Mouse (Mus musculus): Measurements from ENCODE around the gene Fam234a. TPM values are rescaled to one million over a fixed set of nuclear protein-coding genes. Genes with fewer than 3 reads are reported as not detected.
"Not testable (repeated sequence)": the region's sequence is repeated elsewhere in the genome, so short reads cannot be mapped to it uniquely, and the experiment has no call there.

Gene Fam234a
- total RNA-seq, 1 experiment, result 22.1 TPM

DNA sequence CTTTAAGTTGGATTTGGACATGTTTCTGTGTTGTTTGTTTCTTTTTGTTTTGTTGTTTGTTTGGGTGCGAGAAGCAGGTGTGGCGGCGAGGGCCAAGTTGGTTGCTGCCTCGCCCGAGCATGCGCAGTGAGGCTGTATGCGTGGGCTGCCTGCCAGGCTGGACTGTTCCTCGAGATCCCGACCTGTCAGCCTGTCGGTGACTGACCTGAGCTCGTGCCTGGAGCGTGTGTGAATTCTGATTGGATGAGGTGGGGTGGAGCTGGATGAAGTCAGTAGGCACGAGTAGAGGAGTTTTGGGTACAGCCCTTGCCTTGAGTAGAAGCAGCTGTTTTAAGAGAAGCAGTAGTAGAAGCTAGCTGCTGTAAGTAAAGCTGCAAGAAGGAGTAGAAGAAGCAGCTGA lies 31.9 kb upstream of the Fam234a start:
- H3K4me1 ChIP-seq (ENCODE audit: control insufficient read depth in 2 of 2, insufficient read depth in 2 of 2, low read length in 2 of 2, poor library complexity in 1 of 2), result peaks cover 0 to 2% of the 10 kb centered on the region in 2 experiments; a peak in 1 of 4 replicates
- TF ChIP-seq ZC3H11A (IDR thresholded peaks at IDR 0.05; ENCODE audit: borderline replicate concordance, low read depth, low read length) (no peak), HCFC1 (IDR thresholded peaks at IDR 0.05; ENCODE audit: borderline replicate concordance, insufficient read depth, low read length) (no peak), CHD2 (IDR thresholded peaks at IDR 0.05; ENCODE audit: low read depth, low read length) (no peak), ZNF384 (IDR thresholded peaks at IDR 0.05; ENCODE audit: low read depth, low read length) (no peak), MAFK (IDR thresholded peaks at IDR 0.05; ENCODE audit: insufficient read depth, low read depth, low read length) (no peak)
- H3K27ac ChIP-seq (ENCODE audit: insufficient read depth, low read depth, low read length, poor library complexity, severe bottlenecking), result no peak overlapping the region
- no peak overlapping the region for H3K4me3 ChIP-seq (ENCODE audit: insufficient read depth in 1 of 2, low read depth in 1 of 2, low read length in 2 of 2, poor library complexity in 1 of 2, severe bottlenecking in 1 of 2)
- H3K9ac ChIP-seq (ENCODE audit: insufficient read depth, low read depth, low read length, poor library complexity, severe bottlenecking), result no peak overlapping the region
- H3K9me3 ChIP-seq (ENCODE audit: control insufficient read depth, insufficient read depth, low read depth, low read length), result no peaks in the 10 kb centered on the region
- DNase-seq (ENCODE audit: low read depth, low spot score), result no peak
- in situ Hi-C loops (cut with MboI; ENCODE audit: low sequenced_read_pairs in 2 of 2, unreplicated experiment in 2 of 2), result no loop called here
- H3K36me3 ChIP-seq (ENCODE audit: control insufficient read depth, insufficient read depth, low read length, poor library complexity, severe bottlenecking), result peaks cover 34% of the 10 kb centered on the region

GRCm38 (mm10) chr17:26272586-26272985 lies 28.5 kb upstream of the Fam234a start:
- TF ChIP-seq CHD2 (IDR thresholded peaks at IDR 0.05; ENCODE audit: low read depth, low read length), result no peak
- TF ChIP-seq ZC3H11A (IDR thresholded peaks at IDR 0.05; ENCODE audit: borderline replicate concordance, low read depth, low read length), result no peak
- TF ChIP-seq MAFK (IDR thresholded peaks at IDR 0.05; ENCODE audit: insufficient read depth, low read depth, low read length), result no peak
- TF ChIP-seq ZNF384 (IDR thresholded peaks at IDR 0.05; ENCODE audit: low read depth, low read length), result no peak
- no peak for TF ChIP-seq HCFC1 (IDR thresholded peaks at IDR 0.05; ENCODE audit: borderline replicate concordance, insufficient read depth, low read length)
- no peak for DNase-seq (ENCODE audit: low read depth, low spot score)
- Histone ChIP-seq H3K4me3 (ENCODE audit: insufficient read depth in 1 of 2, low read depth in 1 of 2, low read length in 2 of 2, poor library complexity in 1 of 2, severe bottlenecking in 1 of 2) (no peak overlapping the region), H3K9ac (ENCODE audit: insufficient read depth, low read depth, low read length, poor library complexity, severe bottlenecking) (no peak overlapping the region), H3K9me3 (ENCODE audit: control insufficient read depth, insufficient read depth, low read depth, low read length) (no peaks in the 10 kb centered on the region), H3K4me1 (ENCODE audit: control insufficient read depth in 2 of 2, insufficient read depth in 2 of 2, low read length in 2 of 2, poor library complexity in 1 of 2) (peaks cover 0 to 3% of the 10 kb centered on the region in 2 experiments; a peak in 1 of 4 replicates), H3K36me3 (ENCODE audit: control insufficient read depth, insufficient read depth, low read length, poor library complexity, severe bottlenecking) (peaks cover 23% of the 10 kb centered on the region), H3K27ac (ENCODE audit: insufficient read depth, low read depth, low read length, poor library complexity, severe bottlenecking) (no peak overlapping the region)
- in situ Hi-C loops (cut with MboI; ENCODE audit: low sequenced_read_pairs in 2 of 2, unreplicated experiment in 2 of 2), result no loop called here

DNA sequence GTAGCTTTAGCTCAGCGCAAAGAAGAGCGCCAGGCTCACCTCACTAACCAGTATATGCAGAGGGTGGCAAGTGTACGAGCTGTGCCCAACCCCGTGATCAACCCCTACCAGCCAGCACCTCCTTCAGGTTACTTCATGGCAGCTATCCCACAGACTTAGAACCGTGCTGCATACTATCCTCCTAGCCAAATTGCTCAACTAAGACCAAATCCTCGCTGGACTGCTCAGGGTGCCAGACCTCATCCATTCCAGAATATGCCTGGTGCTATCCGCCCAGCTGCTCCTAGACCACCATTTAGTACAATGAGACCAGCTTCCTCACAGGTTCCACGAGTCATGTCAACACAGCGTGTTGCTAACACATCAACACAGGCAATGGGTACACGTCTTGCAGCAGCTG lies 25.5 kb upstream of the Fam234a start:
- peaks cover 30% of the 10 kb centered on the region for H3K36me3 ChIP-seq (ENCODE audit: control insufficient read depth, insufficient read depth, low read length, poor library complexity, severe bottlenecking)
- H3K9ac ChIP-seq (ENCODE audit: insufficient read depth, low read depth, low read length, poor library complexity, severe bottlenecking); H3K4me3 ChIP-seq (ENCODE audit: insufficient read depth in 1 of 2, low read depth in 1 of 2, low read length in 2 of 2, poor library complexity in 1 of 2, severe bottlenecking in 1 of 2); in situ Hi-C loops (cut with MboI; ENCODE audit: low sequenced_read_pairs in 2 of 2, unreplicated experiment in 2 of 2); H3K27ac ChIP-seq (ENCODE audit: insufficient read depth, low read depth, low read length, poor library complexity, severe bottlenecking); DNase-seq (ENCODE audit: low read depth, low spot score); H3K9me3 ChIP-seq (ENCODE audit: control insufficient read depth, insufficient read depth, low read depth, low read length); H3K4me1 ChIP-seq (ENCODE audit: control insufficient read depth in 2 of 2, insufficient read depth in 2 of 2, low read length in 2 of 2, poor library complexity in 1 of 2): not testable (repeated sequence)

- no peak overlapping the region for H3K27ac ChIP-seq (ENCODE audit: insufficient read depth, low read depth, low read length, poor library complexity, severe bottlenecking)
- H3K9me3 ChIP-seq (ENCODE audit: control insufficient read depth, insufficient read depth, low read depth, low read length), result no peaks in the 10 kb centered on the region
- peaks cover 32% of the 10 kb centered on the region for H3K36me3 ChIP-seq (ENCODE audit: control insufficient read depth, insufficient read depth, low read length, poor library complexity, severe bottlenecking)
- no peak overlapping the region for H3K9ac ChIP-seq (ENCODE audit: insufficient read depth, low read depth, low read length, poor library complexity, severe bottlenecking)
- 0 out of 4 replicates have a peak, but pooled peaks cover 0 to 1% of the 10 kb centered on the region in 2 experiments for H3K4me1 ChIP-seq (ENCODE audit: control insufficient read depth in 2 of 2, insufficient read depth in 2 of 2, low read length in 2 of 2, poor library complexity in 1 of 2)
- TF ChIP-seq CHD2 (IDR thresholded peaks at IDR 0.05; ENCODE audit: low read depth, low read length), result no peak
- peak; percentile 91 for TF ChIP-seq ZNF384 (IDR thresholded peaks at IDR 0.05; ENCODE audit: low read depth, low read length)
- no peak overlapping the region for H3K4me3 ChIP-seq (ENCODE audit: insufficient read depth in 1 of 2, low read depth in 1 of 2, low read length in 2 of 2, poor library complexity in 1 of 2, severe bottlenecking in 1 of 2)
- in situ Hi-C loops (cut with MboI; ENCODE audit: low sequenced_read_pairs in 2 of 2, unreplicated experiment in 2 of 2), result no loop called here
- DNase-seq (ENCODE audit: low read depth, low spot score), result no peak
These were observed 24.8 kb upstream of the Fam234a start for GRCm38 (mm10) chr17:26268851-26269250.

DNA sequence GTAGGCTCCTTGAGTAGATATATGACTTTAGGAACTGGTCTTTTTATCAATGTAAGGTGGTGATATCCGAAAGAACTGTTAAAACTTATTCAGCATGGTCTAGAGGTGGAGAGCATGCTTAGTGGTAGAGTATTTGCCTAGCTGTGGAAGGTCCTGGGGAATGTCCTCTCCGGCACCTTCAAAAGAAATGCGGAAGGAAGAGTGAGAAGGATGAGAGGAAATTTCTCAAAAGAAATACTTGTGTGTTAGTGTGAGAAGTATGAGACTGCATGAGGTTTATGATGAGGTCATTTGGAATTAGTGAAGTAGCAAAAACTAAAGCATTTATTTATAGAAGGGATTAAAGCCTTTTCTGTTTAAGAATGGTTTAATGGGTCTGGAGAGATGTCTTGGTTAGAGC lies 18.3 kb upstream of the Fam234a start:
- in situ Hi-C loops (cut with MboI; ENCODE audit: low sequenced_read_pairs in 2 of 2, unreplicated experiment in 2 of 2), result no loop called here
- Histone ChIP-seq H3K9ac (ENCODE audit: insufficient read depth, low read depth, low read length, poor library complexity, severe bottlenecking) (no peak overlapping the region), H3K4me1 (ENCODE audit: control insufficient read depth in 2 of 2, insufficient read depth in 2 of 2, low read length in 2 of 2, poor library complexity in 1 of 2) (no peaks in the 10 kb centered on the region), H3K4me3 (ENCODE audit: insufficient read depth in 1 of 2, low read depth in 1 of 2, low read length in 2 of 2, poor library complexity in 1 of 2, severe bottlenecking in 1 of 2) (no peak overlapping the region), H3K9me3 (ENCODE audit: control insufficient read depth, insufficient read depth, low read depth, low read length) (no peaks in the 10 kb centered on the region), H3K36me3 (ENCODE audit: control insufficient read depth, insufficient read depth, low read length, poor library complexity, severe bottlenecking) (peaks cover 30% of the 10 kb centered on the region), H3K27ac (ENCODE audit: insufficient read depth, low read depth, low read length, poor library complexity, severe bottlenecking) (no peak overlapping the region)
- no peak for TF ChIP-seq MAFK (IDR thresholded peaks at IDR 0.05; ENCODE audit: insufficient read depth, low read depth, low read length)
- no peak for TF ChIP-seq ZNF384 (IDR thresholded peaks at IDR 0.05; ENCODE audit: low read depth, low read length)
- no peak for TF ChIP-seq HCFC1 (IDR thresholded peaks at IDR 0.05; ENCODE audit: borderline replicate concordance, insufficient read depth, low read length)
- no peak for TF ChIP-seq ZC3H11A (IDR thresholded peaks at IDR 0.05; ENCODE audit: borderline replicate concordance, low read depth, low read length)
- TF ChIP-seq CHD2 (IDR thresholded peaks at IDR 0.05; ENCODE audit: low read depth, low read length), result no peak
- DNase-seq (ENCODE audit: low read depth, low spot score), result no peak
